Mouse (Mus musculus) heart, adult 18-20 months (tissue): ENCODE data around the gene Znrf1. TPM values are rescaled to one million over a fixed set of nuclear protein-coding genes. Genes with fewer than 3 reads are reported as not detected.

Experiments used
- DNase-seq, 2 experiments: peaks; one replicate each; pipeline ENCODE4 v3.0.0; 2021 to 2022; ENCODE audit warnings: mixed read lengths in 1 of 2
- total RNA-seq, 2 experiments: library from RNA; stranded (reverse); gene quantifications; 2 replicates each; pipeline ENCODE4 v1.2.3; 2021

The Znrf1 gene
- total RNA-seq, 2 experiments from 2014 or later: 52.5 to 66.6 TPM

DNA sequence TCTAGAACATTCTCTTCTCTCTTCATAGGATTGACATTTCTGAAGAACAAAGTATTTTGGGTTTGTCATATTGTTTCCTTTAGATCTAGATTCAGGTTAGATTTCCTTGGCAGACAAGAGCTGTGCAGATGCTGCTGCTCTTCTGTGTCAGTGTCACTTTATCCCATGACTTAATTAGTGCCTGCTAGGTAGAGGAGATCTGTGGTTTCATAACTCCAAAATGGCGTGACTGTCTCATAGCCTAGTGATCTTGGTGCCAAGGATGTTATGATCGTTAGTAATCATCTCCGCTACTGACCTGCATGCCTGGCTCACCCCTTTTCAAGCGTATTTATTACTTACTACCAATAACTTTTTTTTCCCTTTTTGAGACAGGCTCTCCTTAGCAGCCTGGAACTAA lies 34.0 kb downstream of the Znrf1 start:
- DNase-seq: no peak

DNA sequence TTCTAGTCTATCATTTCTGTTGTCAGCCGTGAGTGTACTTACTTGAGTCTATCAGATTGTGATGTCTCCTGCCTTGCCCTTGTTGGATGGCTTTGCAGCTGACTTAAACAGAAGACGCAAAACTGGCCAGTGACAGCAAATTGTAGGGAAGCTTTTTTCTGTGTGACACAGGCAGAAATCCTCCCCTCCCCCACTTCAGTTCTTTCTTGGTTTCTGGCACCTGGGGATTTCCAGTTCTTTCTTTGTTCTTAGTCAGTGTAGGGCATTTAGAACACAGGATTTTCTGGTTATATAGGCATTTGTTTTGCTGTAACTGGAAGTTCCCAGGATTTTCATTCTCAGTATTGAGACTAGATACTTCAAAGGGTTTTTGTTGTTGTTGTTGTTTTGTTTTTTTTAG lies 34.5 kb downstream of the Znrf1 start:
- DNase-seq: no peak

DNA sequence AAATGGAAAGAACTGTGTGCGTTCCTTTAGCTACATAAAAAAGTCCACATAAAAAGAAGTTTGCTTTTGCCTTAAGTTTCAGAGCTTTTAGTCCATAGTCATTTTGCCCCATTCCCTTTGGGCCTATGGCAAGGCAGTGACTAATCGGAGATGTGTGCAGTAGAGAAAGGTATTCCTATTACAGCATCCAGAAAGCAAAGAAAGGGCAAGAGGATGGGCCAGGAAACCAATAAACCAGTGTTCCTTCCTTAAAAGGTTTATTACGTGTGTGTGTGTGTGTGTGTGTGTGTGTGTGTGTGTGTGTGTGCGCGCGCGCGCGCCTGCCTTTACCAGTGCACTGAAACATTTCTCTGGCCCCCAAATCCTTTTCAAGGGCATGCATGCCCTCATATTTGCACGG lies 35.8 kb downstream of the Znrf1 start:
- no peak for DNase-seq

DNA sequence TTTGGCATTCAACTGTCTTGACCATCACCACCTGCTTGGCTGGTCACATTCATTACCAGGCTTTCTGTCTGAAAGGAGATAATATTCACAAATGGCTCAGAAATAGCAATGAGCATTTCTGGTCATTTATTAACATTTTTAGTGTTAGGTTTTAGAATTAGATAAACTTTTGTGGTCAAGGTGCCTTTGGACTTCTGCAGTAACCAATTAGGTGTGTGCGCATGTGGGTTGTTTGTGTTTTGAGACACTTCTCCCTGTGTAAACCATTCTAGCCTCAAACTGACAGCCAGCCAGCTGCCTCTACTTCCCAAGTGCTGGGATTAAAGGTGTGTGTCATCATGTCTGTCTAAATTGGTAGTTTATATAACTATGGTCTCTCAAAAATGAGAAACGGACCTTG lies 36.5 kb downstream of the Znrf1 start:
- no peak for DNase-seq

DNA sequence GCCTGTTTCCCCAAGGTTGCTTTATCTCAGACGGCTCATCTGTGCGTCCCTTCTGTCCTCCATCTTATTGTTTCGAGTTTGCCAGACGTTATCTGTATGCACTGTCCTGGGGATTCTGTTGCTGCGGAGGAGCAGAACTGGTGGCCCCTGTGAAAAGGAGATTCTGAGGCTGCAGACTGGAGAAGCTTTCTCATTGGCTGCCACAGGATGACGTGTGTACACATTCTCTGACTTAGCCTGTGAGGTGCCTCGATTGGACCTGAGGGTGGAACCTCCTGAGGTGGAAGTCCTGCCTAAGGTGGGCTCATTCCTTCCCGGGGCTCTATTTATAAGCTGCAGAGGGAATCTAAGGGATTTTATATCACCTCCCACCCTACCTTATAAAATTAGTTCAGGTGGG lies 37.7 kb downstream of the Znrf1 start:
- DNase-seq: no peak

DNA sequence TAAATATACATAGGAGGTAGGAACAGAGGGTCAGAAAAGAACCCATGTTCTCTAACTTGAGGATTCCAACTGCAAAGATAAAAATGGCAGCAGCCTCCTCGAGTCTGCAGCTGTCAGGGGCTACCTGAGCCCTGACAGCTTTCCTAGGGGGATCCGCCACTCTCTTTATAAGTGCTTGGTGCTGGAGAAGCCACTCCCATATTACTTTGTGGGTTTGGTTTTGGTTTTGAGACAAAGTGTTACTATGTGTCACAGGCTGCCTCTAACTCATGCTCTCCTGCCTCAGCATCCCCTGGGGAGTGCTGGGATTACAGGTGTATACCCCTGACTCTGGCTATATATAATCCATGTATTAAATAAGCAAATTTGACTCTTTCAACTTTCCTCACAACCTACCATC lies 38.1 kb downstream of the Znrf1 start:
- DNase-seq: no peak

DNA sequence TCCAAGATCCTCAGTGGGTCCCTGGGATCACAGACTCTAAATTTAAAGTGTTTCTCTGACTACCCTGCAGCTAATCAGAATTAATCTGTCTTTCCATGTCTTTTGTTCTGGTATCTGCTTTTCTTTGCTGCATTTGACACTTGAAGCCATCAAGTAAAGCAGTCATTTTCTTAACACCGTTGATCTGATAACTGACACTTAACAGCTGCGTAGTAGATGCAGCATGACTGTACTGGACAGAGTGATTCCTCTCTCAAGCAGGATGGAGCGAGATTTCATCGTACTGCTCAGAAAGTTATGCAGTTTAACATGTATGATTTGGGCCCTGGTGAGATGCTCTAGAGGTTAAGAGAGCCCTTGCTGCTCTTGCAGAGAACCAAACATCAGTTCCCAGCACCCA lies 39.6 kb downstream of the Znrf1 start:
- no peak for DNase-seq

DNA sequence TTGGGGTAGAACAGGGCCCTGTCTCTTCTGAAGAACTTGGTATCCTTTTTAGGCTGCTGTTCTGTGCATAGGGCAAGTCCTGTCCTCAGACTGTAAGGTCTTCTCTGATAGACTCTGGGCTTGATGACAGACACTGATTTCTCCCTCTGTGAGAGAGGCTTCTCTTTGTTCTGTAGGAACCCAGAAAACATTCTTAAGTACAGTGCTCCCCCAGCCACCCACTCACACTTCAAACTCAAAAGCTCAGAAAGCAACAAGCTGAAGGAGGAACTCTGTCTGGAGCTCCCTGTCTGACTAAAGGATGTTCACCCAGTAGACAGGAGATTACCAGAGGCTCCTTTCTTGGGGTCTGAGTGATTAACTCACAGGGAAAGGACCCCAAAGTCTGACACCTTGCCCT lies 40.6 kb downstream of the Znrf1 start:
- no peak for DNase-seq

DNA sequence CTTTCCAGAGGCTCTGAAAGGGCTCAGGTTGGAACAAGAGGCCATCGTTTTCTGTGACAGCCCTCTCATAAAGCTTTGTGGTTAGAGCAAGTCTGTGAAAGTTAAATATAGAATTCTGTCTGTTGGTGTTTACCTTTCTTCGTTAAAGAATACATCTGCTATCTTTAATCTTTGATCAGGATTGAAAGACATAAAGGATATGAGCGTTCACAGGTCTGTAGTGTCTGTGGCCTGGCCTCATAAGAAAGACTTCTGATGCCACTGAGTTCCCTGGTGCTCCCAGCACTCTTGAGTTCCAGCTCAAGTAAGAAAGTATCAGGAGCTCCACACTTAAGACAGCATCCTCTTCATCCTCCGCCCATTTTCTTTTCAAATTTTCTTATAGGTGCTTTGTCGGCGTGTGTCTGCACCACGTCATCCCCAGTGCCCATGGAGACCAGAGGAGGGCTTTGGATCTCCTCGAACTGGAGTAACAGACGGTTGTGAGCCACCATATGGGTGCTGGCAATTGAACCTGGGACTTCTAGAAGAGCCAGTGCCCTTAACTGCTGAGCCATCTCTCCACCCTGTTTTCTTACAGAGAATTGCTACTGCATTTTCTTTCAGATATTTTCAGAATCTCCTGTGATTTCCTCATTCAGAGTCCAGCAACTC lies 42.1 kb downstream of the Znrf1 start:
- no peak for DNase-seq

DNA sequence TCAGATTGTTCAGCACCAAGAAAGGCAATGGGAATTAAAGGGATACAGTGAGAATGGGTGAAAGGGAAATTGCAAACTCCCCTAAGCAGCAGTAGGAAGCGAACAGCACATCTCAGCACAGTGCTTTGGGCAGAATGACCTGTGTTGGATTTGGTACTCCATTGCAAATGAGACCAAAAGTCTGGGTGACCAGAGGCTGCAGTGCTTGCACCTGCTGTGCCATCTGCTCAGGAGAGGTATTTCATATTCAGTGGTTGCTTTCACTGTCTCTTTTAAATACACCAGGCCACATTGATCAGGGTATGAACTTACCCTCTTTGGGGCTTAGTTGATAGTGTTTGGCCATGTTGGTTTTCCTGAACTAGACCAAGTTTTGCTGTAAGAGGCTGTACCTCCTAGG lies 43.4 kb downstream of the Znrf1 start:
- no peak for DNase-seq

DNA sequence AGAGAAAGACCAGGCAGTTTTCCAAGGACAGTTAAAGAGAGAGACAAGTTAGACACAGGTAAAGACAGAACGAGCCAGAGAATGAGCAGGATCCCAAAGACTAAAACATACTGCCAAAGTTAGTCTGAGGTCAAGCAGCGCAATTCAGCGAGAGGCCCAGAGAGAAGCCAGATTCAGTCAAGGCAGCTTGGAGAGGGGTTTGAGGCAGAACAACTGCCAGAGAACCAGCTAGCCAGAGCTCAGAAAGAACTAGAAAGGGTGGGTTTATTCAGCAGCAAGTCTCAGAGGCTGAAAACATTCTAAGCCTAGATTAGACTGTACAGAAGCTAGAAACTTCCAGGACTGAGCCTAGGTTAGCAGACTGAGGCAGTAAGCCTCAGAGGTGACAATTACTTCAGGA lies 44.4 kb downstream of the Znrf1 start:
- no peak for DNase-seq

DNA sequence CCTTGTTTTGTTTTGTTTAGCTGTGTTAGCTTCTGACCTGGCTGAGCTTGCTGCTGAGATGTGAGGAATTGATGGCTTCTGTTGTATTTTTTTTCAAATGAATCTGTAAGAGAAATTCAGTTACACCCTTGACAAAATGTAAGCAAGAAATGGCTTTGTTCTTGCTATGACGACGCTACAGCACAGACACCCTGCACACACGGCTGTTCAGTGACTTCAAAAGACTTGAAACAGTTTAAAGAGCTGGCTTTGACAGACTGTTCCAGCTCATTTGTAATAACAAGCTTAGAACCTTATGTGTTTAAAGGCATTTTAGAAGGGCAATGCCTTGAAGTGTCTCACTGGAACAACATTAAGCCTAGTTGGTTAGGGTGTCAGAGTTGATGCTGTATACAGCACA lies 46.5 kb downstream of the Znrf1 start:
- no peak for DNase-seq

DNA sequence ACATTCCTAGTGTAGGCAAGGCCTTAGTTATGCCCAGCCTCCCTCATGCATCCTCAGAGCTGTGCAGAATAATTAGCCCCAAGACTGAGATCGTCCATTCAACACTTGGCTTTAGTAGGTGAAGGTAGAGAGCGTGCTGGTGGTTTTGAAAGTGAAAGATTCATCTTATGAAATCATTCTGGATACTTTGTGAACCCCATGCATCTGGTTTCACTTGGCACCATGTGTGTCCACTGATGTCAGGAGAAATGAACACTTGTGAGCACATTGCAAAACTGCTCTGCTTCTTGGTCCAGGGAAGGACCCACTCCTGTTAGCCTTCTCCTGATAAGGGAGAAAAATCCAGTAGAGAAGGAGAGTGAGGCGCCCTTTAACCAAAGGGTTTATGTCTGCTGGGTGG lies 49.0 kb downstream of the Znrf1 start:
- DNase-seq: peak in 1 of 2 experiments; percentile 43

DNA sequence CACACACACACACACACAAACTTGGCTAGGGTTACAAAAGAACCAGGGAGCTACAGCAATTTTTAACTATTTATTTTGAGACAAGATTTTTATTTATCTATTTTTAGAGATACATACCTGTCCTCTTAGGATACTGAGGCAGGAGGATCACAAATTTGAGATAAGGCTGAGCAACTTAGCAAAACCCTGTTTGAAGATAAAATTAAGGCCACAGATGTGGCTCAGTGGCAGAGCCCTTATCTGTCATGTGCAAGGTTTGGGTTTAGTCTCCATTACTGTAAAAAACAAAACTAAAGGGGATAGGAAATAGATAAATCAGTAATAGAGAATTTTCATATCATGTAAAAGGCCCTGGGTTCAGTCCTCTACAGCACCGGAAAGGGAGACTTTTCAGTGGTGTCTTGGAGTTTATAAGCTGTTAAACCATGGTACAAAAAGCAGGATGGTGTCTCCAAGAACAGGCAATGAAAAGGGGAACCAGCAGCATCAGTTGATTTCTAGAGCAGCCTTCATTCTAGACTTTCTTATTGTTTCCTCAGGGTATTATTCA lies 51.7 kb downstream of the Znrf1 start:
- DNase-seq: no peak

DNA sequence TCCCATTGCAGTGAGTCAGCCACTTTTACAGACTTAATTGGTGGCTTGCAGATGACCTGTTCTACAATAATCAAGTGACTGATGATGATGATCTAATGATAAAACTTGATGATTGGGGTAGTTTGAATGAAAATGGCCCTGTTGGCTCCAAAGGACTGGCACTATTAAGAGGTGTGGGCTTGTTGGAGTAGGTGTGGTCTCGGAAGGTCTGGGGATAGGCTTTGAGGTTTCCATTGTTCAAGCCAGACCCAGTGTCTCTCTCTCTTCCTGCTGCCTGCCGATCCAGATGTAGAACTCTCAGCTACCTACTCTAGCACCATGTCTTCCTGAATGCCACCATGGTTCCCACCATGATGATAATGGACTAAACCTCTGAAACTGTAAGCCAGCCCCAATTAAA lies 52.4 kb downstream of the Znrf1 start:
- no peak for DNase-seq

DNA sequence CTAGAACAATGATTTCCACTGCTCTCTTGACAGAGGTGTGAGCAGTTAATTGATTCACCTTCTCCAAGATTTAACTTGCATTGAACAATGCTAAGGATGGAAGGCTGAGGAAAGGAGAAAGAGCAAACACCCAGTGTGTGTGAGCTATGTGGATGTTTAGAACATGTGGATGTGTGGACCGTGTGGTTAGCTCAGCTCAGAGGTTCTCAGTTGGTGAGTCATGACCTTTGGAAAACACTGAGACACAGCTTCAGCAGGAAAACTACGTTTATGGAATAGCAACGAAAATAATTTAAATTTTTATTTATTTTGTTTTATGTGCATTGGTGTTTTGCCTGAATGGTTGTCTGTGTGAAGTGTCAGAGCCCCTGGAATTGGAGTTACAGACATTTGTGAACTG lies 54.3 kb downstream of the Znrf1 start:
- DNase-seq: no peak

DNA sequence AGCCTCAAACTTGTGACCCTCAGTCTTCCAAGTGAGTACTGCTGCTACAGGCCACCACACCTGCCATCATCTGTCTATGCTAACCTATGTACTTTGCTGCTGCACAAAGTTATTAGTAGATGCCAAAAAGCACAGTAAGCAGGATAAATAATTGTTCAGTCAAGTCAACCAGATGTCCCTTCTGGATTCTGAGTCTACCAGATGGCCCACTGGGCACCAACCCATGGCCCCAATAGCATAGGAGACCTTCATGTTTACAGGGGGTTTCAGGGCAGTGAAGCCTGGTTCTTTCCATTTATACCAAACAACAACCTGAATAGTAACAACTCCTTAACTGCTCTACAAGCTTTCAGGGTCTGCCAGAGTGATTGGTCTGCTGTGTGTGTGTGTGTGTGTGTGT lies 55.3 kb downstream of the Znrf1 start:
- no peak for DNase-seq

DNA sequence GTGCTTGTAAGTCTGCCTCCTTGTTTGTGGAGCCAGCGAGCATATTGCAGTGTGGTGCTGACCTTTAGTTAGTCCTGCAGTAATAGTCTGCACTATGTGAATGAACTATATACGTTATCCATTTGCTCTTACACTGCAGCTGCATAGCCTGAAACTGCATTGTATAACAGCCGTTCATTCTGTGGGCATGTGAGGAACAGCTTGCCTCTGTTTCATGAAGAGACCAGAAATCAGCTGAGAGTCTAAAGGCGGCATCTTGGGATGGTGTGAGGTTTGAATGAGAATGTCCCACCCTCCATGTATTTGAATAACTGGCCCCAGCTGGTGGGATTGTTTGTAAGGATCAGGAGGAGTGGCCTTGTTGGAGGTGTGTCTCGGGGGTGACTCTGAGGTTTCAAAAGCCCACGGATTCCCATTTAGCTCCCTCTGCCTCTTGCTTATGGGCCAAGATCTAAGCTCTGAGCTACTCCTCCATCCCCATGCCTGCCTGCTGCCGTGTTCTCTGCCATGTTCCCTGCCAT lies 56.6 kb downstream of the Znrf1 start:
- no peak for DNase-seq

DNA sequence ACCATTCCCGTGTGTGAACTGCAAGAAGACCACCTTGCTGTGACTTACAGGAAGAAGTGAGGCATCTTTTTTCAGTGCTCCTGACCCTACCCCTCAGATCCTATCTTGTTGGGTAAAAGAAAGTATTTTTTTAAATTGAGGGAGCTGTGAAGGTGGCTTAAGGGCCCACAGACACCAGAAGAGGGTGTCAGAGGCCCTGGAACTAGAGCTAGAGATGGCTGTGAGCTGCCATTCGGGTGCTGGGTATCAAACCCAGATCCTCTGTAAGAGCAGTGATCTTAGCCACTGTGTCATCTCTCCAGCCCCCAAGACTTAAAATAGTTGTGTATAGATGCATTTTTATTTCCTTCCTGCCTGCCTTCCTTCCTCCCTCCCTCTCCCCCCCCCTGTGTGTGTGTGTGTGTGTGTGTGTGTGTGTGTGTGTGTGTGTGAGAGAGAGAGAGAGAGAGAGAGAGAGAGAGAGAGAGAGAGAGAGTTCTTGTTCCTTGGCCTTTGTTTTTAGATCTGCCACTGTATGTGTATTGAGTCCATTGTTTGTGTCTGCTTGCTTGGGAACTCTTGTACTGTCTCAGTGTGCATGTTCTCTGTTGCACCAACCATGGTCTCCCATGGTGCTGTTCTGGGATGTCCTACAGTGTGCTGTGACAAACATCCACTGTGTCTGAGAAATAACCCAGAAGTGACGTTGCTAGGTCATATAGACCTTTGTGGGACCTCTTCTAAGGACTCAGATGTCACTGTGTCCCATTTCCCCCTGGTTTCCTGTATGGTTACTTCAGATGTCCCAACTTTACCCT lies 58.3 kb downstream of the Znrf1 start:
- no peak for DNase-seq

DNA sequence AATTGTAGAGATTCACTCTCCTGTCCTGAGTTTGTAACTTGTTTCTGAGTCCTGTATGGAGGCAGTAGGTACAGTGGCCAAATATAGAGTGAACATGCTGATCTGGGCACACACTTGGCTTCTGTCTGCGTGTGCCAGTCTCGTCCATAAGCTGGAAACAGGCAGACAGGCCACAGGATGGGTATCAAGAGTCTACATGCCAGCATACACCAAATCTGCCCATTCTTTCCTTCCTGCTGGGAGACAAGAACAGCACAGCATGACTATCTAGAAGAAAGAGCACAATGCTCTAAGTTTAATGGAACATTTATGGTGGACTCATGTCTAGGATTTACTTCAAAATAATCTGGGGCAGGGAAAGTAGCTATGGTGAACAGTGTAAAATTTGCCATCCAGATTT lies 59.1 kb downstream of the Znrf1 start:
- no peak for DNase-seq

DNA sequence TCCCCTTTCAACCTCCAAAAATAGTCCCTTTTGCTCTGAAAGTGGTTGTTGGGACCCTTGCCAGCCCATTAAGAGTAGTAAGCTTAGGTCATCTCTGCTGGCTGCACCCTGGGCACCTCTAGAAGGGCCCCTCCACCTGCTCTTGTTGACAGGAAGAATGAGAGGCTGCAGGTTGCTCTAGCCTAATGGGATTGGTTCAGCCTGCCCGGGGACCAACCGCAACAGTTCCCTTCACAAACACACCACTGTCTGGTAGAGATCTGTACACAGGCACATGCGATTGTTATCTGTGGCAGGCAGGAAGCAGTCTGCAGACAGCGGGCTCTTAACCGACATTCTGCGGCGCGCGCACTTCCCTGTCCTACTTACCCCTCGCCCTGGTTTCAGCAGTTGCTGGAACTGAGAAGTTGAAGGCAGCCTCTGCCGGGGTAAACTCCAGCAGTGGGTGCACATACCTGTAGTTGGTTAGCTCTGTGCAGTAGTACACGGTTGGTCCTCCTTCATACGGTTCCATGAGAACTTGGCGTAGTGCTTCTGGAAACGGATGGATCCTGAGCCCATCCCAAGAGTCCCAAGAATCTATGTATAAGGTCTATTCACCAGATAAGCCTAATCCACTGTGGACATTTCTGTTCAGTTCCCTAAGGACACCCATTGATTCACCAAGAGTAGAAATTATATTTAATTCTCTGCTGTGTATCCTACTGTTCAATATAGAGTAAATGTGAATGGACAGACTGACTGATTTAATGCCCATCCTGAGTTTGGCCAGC lies 60.0 kb downstream of the Znrf1 start:
- DNase-seq: peak; percentile 53 to 72

DNA sequence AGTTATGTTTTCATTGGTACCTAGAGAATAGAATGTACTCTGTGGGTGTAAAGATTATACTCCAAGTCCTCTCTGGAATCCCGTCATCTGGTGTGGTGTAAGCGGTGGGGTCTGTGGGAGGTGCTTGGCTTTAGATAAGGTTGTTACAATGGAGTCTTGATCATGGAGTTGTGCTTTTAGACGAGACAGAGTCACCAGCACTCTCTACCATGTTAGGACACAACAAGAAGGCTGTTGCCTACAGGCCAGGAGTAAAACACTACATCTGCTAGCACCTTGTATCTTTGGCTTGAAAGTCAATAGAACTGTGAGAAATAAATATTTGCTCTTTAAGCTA lies 60.6 kb downstream of the Znrf1 start:
- DNase-seq: no peak

DNA sequence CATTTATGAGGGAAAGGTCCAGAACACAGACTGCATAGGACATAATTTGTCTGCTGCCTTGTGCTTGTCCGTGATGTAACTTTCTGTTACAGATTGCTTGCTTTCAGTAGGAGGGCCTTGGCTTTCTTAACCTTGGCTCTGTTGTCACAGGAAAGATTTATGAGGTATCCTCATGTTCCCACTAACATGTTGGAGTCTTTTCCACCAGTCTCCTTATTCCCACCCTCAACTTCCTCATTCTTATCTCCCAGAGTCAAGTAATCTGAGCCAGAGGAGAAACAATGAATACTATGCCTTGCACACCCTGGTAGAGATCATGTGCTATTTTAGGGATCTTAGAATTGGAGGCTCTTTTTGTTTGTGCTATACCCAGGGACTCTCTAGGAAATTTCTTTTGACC lies 61.4 kb downstream of the Znrf1 start:
- peak; percentile 60 to 70 for DNase-seq
